Mouse (Mus musculus) limb, embryonic 14.5 days (tissue): ENCODE measurements around the gene Faap20. TPM values are rescaled to one million over a fixed set of nuclear protein-coding genes. Genes with fewer than 3 reads are reported as not detected.

Experiments
- ATAC-seq: fragments of 200-750 bp; cut with Nextera tagmentation; 2 replicates; pipeline ENCODE4 v1.8.0; 2017; ENCODE audit warnings: low read depth, moderate number of reproducible peaks, moderate TSS enrichment; ENCODE audit not compliant: low FRiP score
- DNase-seq: peaks from one replicate; pipeline ENCODE4 v3.0.0-alpha.2; 2015; ENCODE audit warnings: low spot score
- H3K27ac ChIP-seq: fragments of 300-500 bp; sonication (generic); replicated peaks from 2 replicates; pipeline ENCODE4 v1.5.1; 2014; ENCODE audit warnings: low read depth, mild to moderate bottlenecking, low read length, moderate library complexity, mixed read lengths
- H3K27me3 ChIP-seq: fragments of 300-500 bp; sonication (generic); 2 replicates; pipeline ENCODE4 v1.6.1; 2014; ENCODE audit warnings: low read length, mixed read lengths; ENCODE audit not compliant: control insufficient read depth, insufficient read depth
- H3K36me3 ChIP-seq: fragments of 300-500 bp; sonication (generic); 2 replicates; pipeline ENCODE4 v1.6.1; 2014; ENCODE audit warnings: mild to moderate bottlenecking, low read length, moderate library complexity, mixed read lengths; ENCODE audit not compliant: control insufficient read depth, insufficient read depth
- H3K4me1 ChIP-seq: fragments of 300-500 bp; sonication (generic); 2 replicates; pipeline ENCODE4 v1.6.1; 2014; ENCODE audit warnings: antibody characterized with exemption, low read length, mixed read lengths; ENCODE audit not compliant: control insufficient read depth, insufficient read depth
- H3K4me2 ChIP-seq: fragments of 300-500 bp; sonication (generic); replicated peaks from 2 replicates; pipeline ENCODE4 v1.6.1; 2014; ENCODE audit warnings: low read depth, mild to moderate bottlenecking, low read length, moderate library complexity; ENCODE audit not compliant: severe bottlenecking
- H3K4me3 ChIP-seq: fragments of 300-500 bp; sonication (generic); replicated peaks from 2 replicates; pipeline ENCODE4 v1.5.1; 2014; ENCODE audit warnings: low read length
- H3K9ac ChIP-seq: fragments of 300-500 bp; sonication (generic); 2 replicates; pipeline ENCODE4 v1.6.1; 2014; ENCODE audit warnings: mild to moderate bottlenecking, low read depth, low read length, moderate library complexity; ENCODE audit not compliant: severe bottlenecking
- H3K9me3 ChIP-seq: fragments of 300-500 bp; sonication (generic); 2 replicates; pipeline ENCODE4 v1.6.1; 2016; ENCODE audit warnings: low read length; ENCODE audit not compliant: control insufficient read depth
- POLR2A ChIP-seq: fragments of 200-500 bp; IDR thresholded peaks from 2 replicates; pipeline ENCODE4 v1.8.0; 2012; ENCODE audit warnings: inconsistent platforms, mild to moderate bottlenecking, moderate library complexity, borderline replicate concordance; ENCODE audit not compliant: insufficient read depth, insufficient read length; ENCODE audit errors: extremely low read depth
- WGBS: fragments of 180-500 bp; shearing (Covaris S2); extraction: QIAGEN DNeasy Blood & Tissue Kit; methylation state at CpG from one replicate; pipeline ENCODE4 v1.1.7; 2014; 5-methylcytosine and 5-hydroxymethylcytosine counted together
- polyA plus RNA-seq, 2 experiments: library from polyadenylated mRNA; depleted of rRNA in 1 of 2; stranded (reverse) in 1 of 2; unstranded in 1 of 2; fragments of >200 nt; fragmentation: Nextera tagmentation in 1 of 2; extraction: Ambion mirVana in 1 of 2; gene quantifications; 2 replicates each; pipeline versions ENCODE4 v1.2.1 to v1.2.3; 2012 to 2014

The Faap20 gene
- polyA plus RNA-seq, 2 experiments, result 64.6 to 72.5 TPM

DNA sequence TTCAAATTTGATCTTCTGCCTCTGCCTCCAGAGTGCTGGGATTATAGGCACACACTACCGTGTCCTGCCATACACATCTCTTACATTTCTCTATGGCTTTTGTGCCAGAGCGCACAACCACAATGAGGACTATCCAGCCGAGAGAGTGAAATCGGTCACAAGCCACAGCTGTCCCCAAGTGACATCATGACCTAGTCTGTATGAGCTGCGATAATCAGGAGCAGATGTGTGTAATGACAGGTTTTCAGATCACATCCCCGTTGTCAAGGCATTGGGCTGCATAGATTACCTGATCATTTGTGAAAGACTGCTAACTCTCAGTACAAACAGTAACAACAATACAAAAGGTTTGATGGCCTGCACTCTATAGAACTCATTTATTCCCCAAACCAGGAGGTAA lies 28.4 kb downstream of the Faap20 start:
- peaks cover 42% of the 10 kb centered on the region for H3K4me1 ChIP-seq
- no peaks in the 10 kb centered on the region for H3K9me3 ChIP-seq
- H3K27me3 ChIP-seq, result no peaks in the 10 kb centered on the region
- no peak for DNase-seq
- no peak for ATAC-seq
- TF ChIP-seq POLR2A, result no peak
- H3K4me3 ChIP-seq, result no peak overlapping the region
- no peaks in the 10 kb centered on the region for H3K36me3 ChIP-seq
- WGBS, result 28% methylated on average over 6 of the region's 6 CpGs
- no peak overlapping the region for H3K4me2 ChIP-seq
- H3K9ac ChIP-seq, result no peak overlapping the region
- H3K27ac ChIP-seq, result no peak overlapping the region; the same call in 1 of the 2 replicates

DNA sequence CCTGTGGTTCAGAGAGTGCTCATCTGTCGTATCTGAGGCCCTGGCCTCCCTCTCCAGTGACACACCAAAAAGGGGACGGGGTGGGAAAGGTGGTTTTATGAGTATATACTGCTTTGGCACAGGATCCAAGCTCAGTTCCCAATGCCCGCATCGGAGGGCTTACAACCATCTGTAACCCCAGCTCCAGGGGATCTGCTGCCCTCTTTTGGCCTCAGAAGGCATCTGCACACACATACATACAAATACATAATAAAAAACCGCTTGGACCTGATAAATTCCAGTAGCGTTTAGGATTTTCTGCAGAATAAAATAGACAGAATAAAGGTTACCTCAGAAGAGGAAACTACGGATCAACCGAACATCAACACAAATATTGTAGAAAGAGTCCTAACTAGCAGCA lies 29.5 kb downstream of the Faap20 start:
- TF ChIP-seq POLR2A, result no peak
- Histone ChIP-seq H3K27ac (peak overlapping the region; percentile 63; the same call in 1 of the 2 replicates), H3K4me2 (no peak overlapping the region), H3K27me3 (no peaks in the 10 kb centered on the region), H3K4me3 (no peak overlapping the region), H3K9me3 (no peaks in the 10 kb centered on the region), H3K36me3 (no peaks in the 10 kb centered on the region), H3K9ac (no peak overlapping the region), H3K4me1 (peaks cover 51% of the 10 kb centered on the region)
- no peak for ATAC-seq
- DNase-seq, result no peak
- WGBS, result 74% methylated on average over 8 of the region's 8 CpGs

DNA sequence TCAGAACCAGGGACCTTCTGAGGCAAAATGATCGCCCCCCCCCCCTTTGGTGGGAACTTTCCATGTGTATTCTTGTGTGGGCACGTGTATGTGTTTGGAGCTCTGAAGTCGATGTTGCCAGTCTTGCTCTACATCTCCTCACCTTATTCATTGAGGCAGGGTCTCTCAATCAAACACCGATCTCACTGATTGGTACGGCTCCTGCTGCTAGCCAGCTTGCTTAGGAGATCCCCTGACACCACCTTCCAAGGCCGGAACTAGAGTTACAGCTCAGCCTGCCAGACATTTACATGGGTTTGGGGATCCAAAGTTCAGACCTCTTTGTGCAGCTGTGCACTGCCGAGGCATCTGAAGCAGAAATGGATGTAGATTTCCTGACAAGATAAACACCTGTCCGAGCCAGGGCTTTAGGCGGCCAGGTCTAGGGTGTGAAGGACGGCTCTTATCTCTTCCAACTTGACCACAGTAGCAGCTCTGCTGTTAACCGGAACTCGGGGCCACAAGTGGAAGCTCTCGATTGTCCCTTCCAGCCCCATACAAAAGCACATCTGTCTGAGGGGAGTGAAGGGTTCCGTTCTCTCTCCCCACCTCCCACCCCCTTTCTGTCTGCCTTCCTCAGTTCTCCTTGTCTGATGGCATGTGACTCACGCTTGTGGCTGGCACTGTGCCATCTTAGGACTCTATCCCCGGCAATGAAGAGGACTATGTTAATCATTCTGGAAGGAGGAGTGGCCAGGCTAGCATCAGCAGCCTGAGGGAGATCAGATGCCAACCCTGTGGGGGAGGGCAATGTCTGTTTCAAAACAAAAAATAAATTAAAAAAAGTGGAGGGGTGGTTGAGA lies 30.5 kb downstream of the Faap20 start:
- Histone ChIP-seq H3K4me1 (peaks cover 53% of the 10 kb centered on the region), H3K36me3 (no peaks in the 10 kb centered on the region), H3K9ac (no peak overlapping the region), H3K9me3 (no peaks in the 10 kb centered on the region), H3K27ac (no peak overlapping the region), H3K27me3 (no peaks in the 10 kb centered on the region), H3K4me2 (no peak overlapping the region), H3K4me3 (no peak overlapping the region)
- no peak for TF ChIP-seq POLR2A
- ATAC-seq (no peak), DNase-seq (no peak)
- WGBS, result 62% methylated on average over 16 of the region's 16 CpGs

DNA sequence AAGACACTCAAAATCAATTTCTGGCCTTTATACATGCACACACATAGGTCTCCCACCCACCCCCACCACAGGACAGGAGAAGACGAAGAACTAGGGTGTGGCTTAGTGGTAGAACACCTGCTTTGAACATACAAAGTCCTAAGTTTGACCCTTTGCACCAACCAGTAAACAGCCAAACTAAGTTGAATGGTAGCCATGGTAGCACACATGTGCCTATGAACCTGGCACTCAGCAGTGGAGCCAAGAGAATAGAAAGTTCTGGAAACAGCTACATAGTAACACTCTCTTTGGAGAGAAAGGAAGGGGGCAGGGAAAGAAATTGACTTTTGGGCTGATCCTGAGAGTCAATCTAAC lies 31.1 kb downstream of the Faap20 start:
- H3K27ac ChIP-seq, result no peak overlapping the region
- WGBS, result 79% methylated on average over 1 of the region's 1 CpGs
- no peak for TF ChIP-seq POLR2A
- H3K36me3 ChIP-seq, result no peaks in the 10 kb centered on the region
- H3K9me3 ChIP-seq, result no peaks in the 10 kb centered on the region
- H3K27me3 ChIP-seq, result no peaks in the 10 kb centered on the region
- no peak for DNase-seq
- H3K4me3 ChIP-seq, result no peak overlapping the region
- H3K4me1 ChIP-seq, result peaks cover 58% of the 10 kb centered on the region
- no peak overlapping the region for H3K4me2 ChIP-seq
- ATAC-seq, result no peak
- H3K9ac ChIP-seq, result no peak overlapping the region

DNA sequence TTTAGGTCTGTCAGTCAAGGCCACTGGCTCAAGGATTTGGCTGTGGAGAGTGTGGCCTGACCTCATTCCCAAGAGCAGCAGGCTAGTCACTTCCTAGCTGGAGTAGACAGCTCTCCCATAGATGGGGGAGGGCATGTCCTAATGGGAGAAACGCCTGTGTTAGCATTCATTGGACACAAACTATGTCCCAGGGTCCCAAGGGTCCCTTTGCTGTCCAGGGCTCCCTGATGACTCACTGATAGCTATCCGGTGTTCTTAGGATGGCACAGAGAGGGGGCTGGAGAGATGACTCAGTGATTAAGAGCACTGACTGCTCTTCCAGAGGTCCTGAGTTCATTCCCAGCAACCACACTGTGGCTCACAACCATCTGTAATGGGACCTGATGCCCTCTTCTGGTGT lies 31.6 kb downstream of the Faap20 start:
- no peak overlapping the region for H3K4me2 ChIP-seq
- H3K36me3 ChIP-seq, result no peaks in the 10 kb centered on the region
- no peak overlapping the region for H3K4me3 ChIP-seq
- no peak for TF ChIP-seq POLR2A
- WGBS, result 77% methylated on average over 2 of the region's 2 CpGs
- no peak overlapping the region for H3K9ac ChIP-seq
- H3K27me3 ChIP-seq, result no peaks in the 10 kb centered on the region
- no peaks in the 10 kb centered on the region for H3K9me3 ChIP-seq
- ATAC-seq, result no peak
- H3K4me1 ChIP-seq, result peaks cover 58% of the 10 kb centered on the region
- DNase-seq, result no peak
- peak overlapping the region; percentile 99; the same call in 1 of the 2 replicates for H3K27ac ChIP-seq
